9 mouse cellular contexts compared by ENCODE assay signal in the genomic region with DNA sequence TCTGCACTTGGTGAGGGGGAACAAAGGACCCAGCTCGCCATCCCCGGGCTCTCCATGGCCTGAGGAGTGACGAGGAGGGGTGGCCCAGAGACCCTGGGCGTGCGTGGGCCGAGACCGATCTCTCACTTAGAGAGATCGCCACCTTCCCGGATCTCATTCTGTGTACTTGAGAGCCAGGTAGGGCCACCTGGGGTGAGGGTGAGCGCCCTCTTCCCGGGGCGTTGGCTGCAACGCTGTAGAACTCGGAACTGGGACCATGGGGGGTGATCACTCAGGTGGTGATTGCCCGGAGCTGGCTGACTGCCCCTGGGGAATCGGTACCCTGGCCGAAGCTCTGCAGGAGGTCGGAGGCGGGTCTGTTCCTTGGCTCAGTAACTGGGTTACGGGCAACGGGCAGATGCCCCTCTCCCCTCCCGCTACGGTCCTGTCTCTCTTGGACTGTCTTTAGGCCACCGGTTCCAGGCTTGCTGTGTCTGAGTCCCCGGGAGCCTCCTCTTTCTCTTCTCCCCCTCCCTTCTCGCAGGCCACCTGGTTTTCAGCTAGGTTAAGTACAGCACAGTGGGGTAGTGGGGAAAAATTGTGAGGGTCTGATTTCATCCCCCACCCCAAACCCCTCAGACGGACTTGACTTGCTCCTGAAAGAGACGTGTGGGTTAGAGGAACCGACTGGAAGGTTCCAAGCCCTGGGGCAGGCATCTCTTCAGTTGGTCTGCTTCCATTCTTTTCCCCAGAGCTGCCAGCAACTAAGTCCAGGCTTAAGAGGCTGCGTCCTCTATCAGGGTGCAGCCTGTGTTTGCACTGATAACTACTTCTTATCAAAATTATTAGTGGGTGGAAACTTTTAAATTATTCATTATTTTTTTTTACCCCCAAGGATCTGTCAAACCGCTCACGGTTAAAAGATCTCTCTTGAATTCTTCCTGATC. TPM values are rescaled to one million over a fixed set of nuclear protein-coding genes. Genes with fewer than 3 reads are reported as not detected.
DNase-seq lines count a peak whose midpoint lies in the region; ATAC-seq lines count a peak whose summit lies in the region.
"Had no signal": no experiment of that assay in that cellular context is flagged by ENCODE, and none has a peak within 500 bp of the region (broad histone marks: within the 10 kb centered on the region; RNA-seq: fewer than 3 reads in every experiment).

No protein-coding gene starts in this region.

- peak overlapping the region; percentile 90 for H3K4me2 ChIP-seq in heart, embryonic 16.5 days (ENCODE audit: low read depth, low read length)

- H3K4me1 ChIP-seq in heart, embryonic 16.5 days (ENCODE audit: control insufficient read depth, insufficient read depth, low read length): peaks cover 11% of the 10 kb centered on the region

- ATAC-seq in heart, embryonic 16.5 days (replicated peaks; ENCODE audit: extremely low read depth, insufficient read depth, low FRiP score): peak; percentile 23; the same call in 1 of the 2 replicates

- no peaks in the 10 kb centered on the region for H3K36me3 ChIP-seq in heart, embryonic 16.5 days (ENCODE audit: control insufficient read depth, insufficient read depth)

- peak overlapping the region; percentile 77 for H3K4me3 ChIP-seq in heart, embryonic 16.5 days (ENCODE audit: low read length)

- peak; percentile 95 for DNase-seq in heart, adult 11 months
- no peak for DNase-seq in heart, adult 8-10 months (ENCODE audit: low spot score)
- peak; percentile 13 for DNase-seq in R1 (ENCODE audit: low read depth, low spot score)
- DNase-seq in embryo, embryonic 9.5 days (ENCODE audit: extremely low spot score): peak; percentile 56
- DNase-seq in kidney, postnatal 14 days: peak; percentile 85
- peak; percentile 56 for DNase-seq in mesoderm, embryonic 11.5 days (ENCODE audit: low read depth, low spot score)
- peak; percentile 61 for DNase-seq in testis, postnatal 10 days (ENCODE audit: low spot score)

- WGBS in heart, embryonic 16.5 days: 5% methylated on average over 32 of the region's 32 CpGs

- H3K27ac ChIP-seq in heart, embryonic 16.5 days (ENCODE audit: low read length): peak overlapping the region; percentile 49

- no peaks in the 10 kb centered on the region for H3K9me3 ChIP-seq in heart, embryonic 16.5 days (replicated peaks; ENCODE audit: control insufficient read depth, low read length)

- peaks cover 25% of the 10 kb centered on the region for H3K27me3 ChIP-seq in heart, embryonic 16.5 days (ENCODE audit: control insufficient read depth, insufficient read depth, low read length)

- H3K9ac ChIP-seq in heart, embryonic 16.5 days (ENCODE audit: low read length): peak overlapping the region; percentile 87

RNA-seq across cellular contexts. Expression of a gene that starts 1.6 kb away (rescaled TPM):
- 10 to 100 TPM; 11.0 to 15.5 (median 11.9) TPM for total RNA-seq in heart, adult 8-10 months (2022)
- 2.8 and 5.0 TPM in 2 replicates for polyA plus RNA-seq in heart, embryonic 16.5 days (2015; fragmentation: Nextera tagmentation; extraction: Ambion mirVana)
- total RNA-seq: CH12.LX had no signal

RNA-seq across cellular contexts. Expression of a gene that starts 52.6 kb away (rescaled TPM):
- 10 to 100 TPM in 2 of 4 experiments, 1 to 10 TPM in 2; 7.5 to 12.3 (median 10.9) TPM for total RNA-seq in heart, adult 8-10 months (2022)
- polyA plus RNA-seq in heart, embryonic 16.5 days (2015; fragmentation: Nextera tagmentation; extraction: Ambion mirVana): 61.1 and 70.9 TPM in 2 replicates
